Comparison of ENCODE assay signal across 8 mouse cellular contexts in the genomic region with DNA sequence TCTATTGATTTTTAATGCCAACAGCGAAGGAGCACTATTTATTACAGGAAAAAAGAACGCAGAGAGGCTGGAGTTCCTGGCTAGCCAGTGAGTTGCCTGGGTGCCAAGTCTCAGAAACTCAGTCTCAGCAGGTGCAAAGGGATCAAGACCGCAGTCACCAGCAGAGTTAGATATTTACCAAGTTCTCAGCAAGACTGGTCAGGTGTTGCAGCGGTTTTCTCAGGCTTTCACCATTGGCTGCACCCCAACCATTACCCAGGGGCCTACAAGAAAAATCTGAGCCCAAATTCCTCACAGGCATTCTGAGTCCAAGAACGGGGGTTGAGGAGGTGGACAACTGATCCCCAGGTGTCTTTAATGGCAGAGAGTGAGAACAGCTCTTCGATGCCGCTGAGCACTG. TPM values are rescaled to one million over a fixed set of nuclear protein-coding genes. Genes with fewer than 3 reads are reported as not detected.
DNase-seq lines count a peak whose midpoint lies in the region; ATAC-seq and TF ChIP-seq lines count a peak whose summit lies in the region.

No protein-coding gene starts in this region.

- in situ Hi-C loops in ES-E14 (cut with MboI; ENCODE audit: low sequenced_read_pairs in 2 of 2, unreplicated experiment in 2 of 2): no loop called here

- DNase-seq in adrenal gland, postnatal 10 days: peak; percentile 17
- no peak for DNase-seq in adrenal gland, adult 18-20 months (ENCODE audit: low spot score in 2 of 2)
- no peak for DNase-seq in ES-E14 (ENCODE audit: low read depth, low spot score)
- no peak for DNase-seq in forebrain, embryonic 14.5 days (ENCODE audit: low spot score)
- DNase-seq in lung, postnatal 36 days: peak; percentile 27
- no peak for DNase-seq in right cerebral cortex, postnatal 14 days
- no peak for DNase-seq in thymus, postnatal 25 days

- H3K36me3 ChIP-seq in ES-E14 (ENCODE audit: control insufficient read depth, insufficient read depth, low read length, poor library complexity, severe bottlenecking): no peaks in the 10 kb centered on the region
- no peaks in the 10 kb centered on the region for H3K36me3 ChIP-seq in forebrain, embryonic 14.5 days (ENCODE audit: control insufficient read depth, insufficient read depth, low read length)
- no peaks in the 10 kb centered on the region for H3K36me3 ChIP-seq in kidney, embryonic 15.5 days

- no peaks in the 10 kb centered on the region for H3K9me3 ChIP-seq in ES-E14 (ENCODE audit: control insufficient read depth, insufficient read depth, low read depth, low read length)
- no peaks in the 10 kb centered on the region for H3K9me3 ChIP-seq in forebrain, embryonic 14.5 days (replicated peaks; ENCODE audit: control insufficient read depth, low read length)
- no peaks in the 10 kb centered on the region for H3K9me3 ChIP-seq in kidney, embryonic 15.5 days (replicated peaks)

- 0 out of 2 replicates have a peak, but pooled peaks cover 9% of the 10 kb centered on the region for H3K27me3 ChIP-seq in forebrain, embryonic 14.5 days (replicated peaks; ENCODE audit: control insufficient read depth, insufficient read depth, low read length)
- peaks cover 5% of the 10 kb centered on the region; the same call in 1 of the 2 replicates for H3K27me3 ChIP-seq in kidney, embryonic 15.5 days

- WGBS in forebrain, embryonic 14.5 days: 16% methylated on average over 7 of the region's 7 CpGs
- WGBS in kidney, embryonic 15.5 days: 19% methylated on average over 7 of the region's 7 CpGs

- H3K4me3 ChIP-seq in ES-E14 (ENCODE audit: insufficient read depth in 1 of 2, low read depth in 1 of 2, low read length in 2 of 2, poor library complexity in 1 of 2, severe bottlenecking in 1 of 2): peak overlapping the region; percentile 73 to 100
- H3K4me3 ChIP-seq in forebrain, embryonic 14.5 days (ENCODE audit: low read depth, low read length): peak overlapping the region; percentile 51
- H3K4me3 ChIP-seq in kidney, embryonic 15.5 days (replicated peaks): peak overlapping the region; percentile 78

- no peak overlapping the region for H3K27ac ChIP-seq in ES-E14 (ENCODE audit: insufficient read depth, low read depth, low read length, poor library complexity, severe bottlenecking)
- H3K27ac ChIP-seq in forebrain, embryonic 14.5 days (ENCODE audit: low read depth, low read length): no peak overlapping the region
- peak overlapping the region; percentile 71; the same call in 1 of the 2 replicates for H3K27ac ChIP-seq in kidney, embryonic 15.5 days

- H3K4me2 ChIP-seq in forebrain, embryonic 14.5 days (ENCODE audit: low read length): peak overlapping the region; percentile 85
- H3K4me2 ChIP-seq in kidney, embryonic 15.5 days: peak overlapping the region; percentile 96

- no peak overlapping the region for H3K9ac ChIP-seq in ES-E14 (ENCODE audit: insufficient read depth, low read depth, low read length, poor library complexity, severe bottlenecking)
- H3K9ac ChIP-seq in forebrain, embryonic 14.5 days (ENCODE audit: low read length): peak overlapping the region; percentile 46
- H3K9ac ChIP-seq in kidney, embryonic 15.5 days: peak overlapping the region; percentile 50; the same call in 1 of the 2 replicates

- ATAC-seq in forebrain, embryonic 14.5 days: no peak
- ATAC-seq in kidney, embryonic 15.5 days (replicated peaks; ENCODE audit: low FRiP score): no peak

- H3K4me1 ChIP-seq in ES-E14 (ENCODE audit: control insufficient read depth in 2 of 2, insufficient read depth in 2 of 2, low read length in 2 of 2, poor library complexity in 1 of 2): no peaks in the 10 kb centered on the region
- H3K4me1 ChIP-seq in forebrain, embryonic 14.5 days (ENCODE audit: control insufficient read depth, insufficient read depth, low read length): peaks cover 6% of the 10 kb centered on the region
- peaks cover 18% of the 10 kb centered on the region for H3K4me1 ChIP-seq in kidney, embryonic 15.5 days

TF ChIP-seq in ES-E14, 5 proteins besides CTCF, POLR2A, EP300 and RAD21:
- TF ChIP-seq CHD2 (IDR thresholded peaks at IDR 0.05; ENCODE audit: low read depth, low read length): no peak

RNA-seq across cellular contexts. Expression of a gene that starts 0.7 kb away (rescaled TPM):
- total RNA-seq in adrenal gland, postnatal 10 days (2021): 1 to 10 TPM; 4.5 to 5.8 TPM
- 1 to 10 TPM; 2.7 to 6.6 TPM for total RNA-seq in adrenal gland, adult 18-20 months (2021)
- total RNA-seq in ES-E14 (2012; rRNA removed): 0.98 and 1.0 TPM in 2 replicates
- polyA plus RNA-seq in forebrain, embryonic 14.5 days (2014; fragmentation: Nextera tagmentation; extraction: Ambion mirVana): 2.2 and 2.8 TPM in 2 replicates
- 5.4 and 7.2 TPM in 2 replicates for polyA plus RNA-seq in kidney, embryonic 15.5 days (2015; fragmentation: Nextera tagmentation; extraction: Ambion mirVana)

RNA-seq across cellular contexts. Expression of a gene that starts 37.0 kb away (rescaled TPM):
- under 1 TPM in 1 of 2 experiments, not detected in 1; 0.27 TPM for total RNA-seq in adrenal gland, postnatal 10 days (2021)
- under 1 TPM; 0.22 to 0.23 TPM for total RNA-seq in adrenal gland, adult 18-20 months (2021)
- not detected in 2 replicates for total RNA-seq in ES-E14 (2012; rRNA removed)
- polyA plus RNA-seq in forebrain, embryonic 14.5 days (2014; fragmentation: Nextera tagmentation; extraction: Ambion mirVana): 0.08 and 0.23 TPM in 2 replicates
- polyA plus RNA-seq in kidney, embryonic 15.5 days (2015; fragmentation: Nextera tagmentation; extraction: Ambion mirVana): 0.69 and 0.96 TPM in 2 replicates

RNA-seq across cellular contexts. Expression of a gene that starts 38.6 kb away (rescaled TPM):
- 1 to 10 TPM; 3.4 to 5.1 TPM for total RNA-seq in adrenal gland, postnatal 10 days (2021)
- 1 to 10 TPM; 8.0 to 9.6 TPM for total RNA-seq in adrenal gland, adult 18-20 months (2021)
- total RNA-seq in ES-E14 (2012; rRNA removed): 1.0 and 1.1 TPM in 2 replicates
- 30.2 and 33.0 TPM in 2 replicates for polyA plus RNA-seq in forebrain, embryonic 14.5 days (2014; fragmentation: Nextera tagmentation; extraction: Ambion mirVana)
- 9.2 and 11.9 TPM in 2 replicates for polyA plus RNA-seq in kidney, embryonic 15.5 days (2015; fragmentation: Nextera tagmentation; extraction: Ambion mirVana)

Comparison
In these comparisons a context has a peak if more than half of its experiments do, and no peak if none do; other contexts are left out.
1. DNase-seq: peak in adrenal gland, postnatal 10 days (single experiment) and lung, postnatal 36 days (single experiment); none in adrenal gland, adult 18-20 months (0 of 2), ES-E14 (single experiment), forebrain, embryonic 14.5 days (single experiment), right cerebral cortex, postnatal 14 days (single experiment) and thymus, postnatal 25 days (single experiment).
2. Peak in every context shown above with its lines, with median percentiles within 50 percentile points of each other: H3K4me3 ChIP-seq.